Mouse (Mus musculus) MEL (cell line): Measurements from ENCODE around the gene Ankrd35. TPM values are rescaled to one million over a fixed set of nuclear protein-coding genes. Genes with fewer than 3 reads are reported as not detected.

Source experiments
- DNase-seq: peaks from one replicate; pipeline ENCODE4 v3.0.0; 2011; ENCODE audit warnings: low read depth, low spot score
- H3K27ac ChIP-seq: 2 replicates; pipeline ENCODE4 v1.5.1; 2012; ENCODE audit warnings: low read depth, mild to moderate bottlenecking, control low read depth, low read length, moderate library complexity; ENCODE audit not compliant: control insufficient read depth
- H3K27me3 ChIP-seq, 2 experiments: fragments of 150-350 bp in 1 of 2; sonication (generic) in 1 of 2; 2 replicates each; pipeline ENCODE4 v1.6.1; 2012; ENCODE audit warnings: low read length in 2 of 2, mild to moderate bottlenecking in 2 of 2, improper control_type of control experiment in 1 of 2, moderate library complexity in 1 of 2; ENCODE audit not compliant: insufficient read depth in 2 of 2, control insufficient read depth in 1 of 2
- H3K36me3 ChIP-seq, 2 experiments: 2 replicates each; pipeline ENCODE4 v1.6.1; 2012 to 2014; ENCODE audit warnings: low read length in 2 of 2, improper control_type of control experiment in 1 of 2, inconsistent platforms in 1 of 2, mild to moderate bottlenecking in 1 of 2; ENCODE audit not compliant: insufficient read depth in 2 of 2, control insufficient read depth in 1 of 2
- H3K4me1 ChIP-seq, 2 experiments: fragments of 150-350 bp in 1 of 2; sonication (generic) in 1 of 2; 2 replicates each; pipeline ENCODE4 v1.6.1; 2012; ENCODE audit warnings: low read length in 2 of 2, improper control_type of control experiment in 1 of 2, mild to moderate bottlenecking in 1 of 2; ENCODE audit not compliant: insufficient read depth in 2 of 2, control insufficient read depth in 1 of 2
- H3K4me3 ChIP-seq, 2 experiments: fragments of 150-350 bp in 1 of 2; sonication (generic) in 1 of 2; 2 replicates each; pipeline ENCODE4 v1.5.1; 2012; ENCODE audit warnings: low read depth in 2 of 2, low read length in 2 of 2, mild to moderate bottlenecking in 2 of 2, moderate library complexity in 2 of 2, control low read depth in 1 of 2, improper control_type of control experiment in 1 of 2; ENCODE audit not compliant: control insufficient read depth in 1 of 2, insufficient read depth in 1 of 2
- H3K79me2 ChIP-seq: 2 replicates; pipeline ENCODE4 v1.6.1; 2012; ENCODE audit warnings: mild to moderate bottlenecking, low read length, moderate library complexity; ENCODE audit not compliant: control insufficient read depth, poor library complexity, insufficient read depth
- H3K9ac ChIP-seq: 2 replicates; pipeline ENCODE4 v1.6.1; 2012; ENCODE audit warnings: low read depth, mild to moderate bottlenecking, control low read depth, low read length, moderate library complexity; ENCODE audit not compliant: control insufficient read depth, poor library complexity, severe bottlenecking
- H3K9me3 ChIP-seq: fragments of 150-350 bp; sonication (generic); replicated peaks from 2 replicates; pipeline ENCODE4 v1.6.1; 2012; ENCODE audit warnings: mild to moderate bottlenecking, low read length, improper control_type of control experiment, moderate library complexity; ENCODE audit not compliant: insufficient read depth
- BHLHE40 ChIP-seq: IDR thresholded peaks from 2 replicates; pipeline ENCODE4 v1.6.1; 2012; ENCODE audit warnings: low read depth, mild to moderate bottlenecking, inconsistent platforms, low read length, improper control_type of control experiment, borderline replicate concordance
- CHD1 ChIP-seq: IDR thresholded peaks from 2 replicates; pipeline ENCODE4 v1.6.1; 2012; ENCODE audit warnings: low read depth, mild to moderate bottlenecking, inconsistent platforms, low read length, improper control_type of control experiment
- CHD2 ChIP-seq: IDR thresholded peaks from 2 replicates; pipeline ENCODE4 v1.6.1; 2011; ENCODE audit warnings: low read length, improper control_type of control experiment
- CTCF ChIP-seq, 3 experiments: IDR thresholded peaks in 2 of 3; conservative IDR thresholded peaks in 1 of 3; 2 replicates each; pipeline ENCODE4 v1.5.1; 2011 to 2012; ENCODE audit warnings: low read length in 3 of 3, low read depth in 2 of 3, mild to moderate bottlenecking in 2 of 3, improper control_type of control experiment in 1 of 3, inconsistent platforms in 1 of 3, mixed read lengths in 1 of 3, moderate library complexity in 1 of 3; ENCODE audit not compliant: control insufficient read depth in 1 of 3, insufficient read depth in 1 of 3, poor library complexity in 1 of 3, severe bottlenecking in 1 of 3
- E2F4 ChIP-seq: IDR thresholded peaks from 2 replicates; pipeline ENCODE4 v1.6.1; 2011; ENCODE audit warnings: low read depth, low read length, improper control_type of control experiment, borderline replicate concordance
- ELF1 ChIP-seq: IDR thresholded peaks from 2 replicates; pipeline ENCODE4 v1.6.1; 2014; ENCODE audit warnings: low read depth, mild to moderate bottlenecking, inconsistent platforms, low read length, improper control_type of control experiment, moderate library complexity
- EP300 ChIP-seq, 2 experiments: IDR thresholded peaks; 2 replicates each; pipeline ENCODE4 v1.6.1; 2011; ENCODE audit warnings: improper control_type of control experiment in 2 of 2, low read length in 2 of 2, low read depth in 1 of 2, mild to moderate bottlenecking in 1 of 2
- ETS1 ChIP-seq: IDR thresholded peaks from 2 replicates; pipeline ENCODE4 v1.6.1; 2012; ENCODE audit warnings: low read depth, mild to moderate bottlenecking, inconsistent platforms, low read length, improper control_type of control experiment, moderate library complexity
- GABPA ChIP-seq: IDR thresholded peaks from 2 replicates; pipeline ENCODE4 v1.6.1; 2012; ENCODE audit warnings: low read depth, mild to moderate bottlenecking, inconsistent platforms, low read length, improper control_type of control experiment, moderate library complexity
- GATA1 ChIP-seq: IDR thresholded peaks from 2 replicates; pipeline ENCODE4 v1.6.1; 2011; ENCODE audit warnings: low read depth, low read length, improper control_type of control experiment
- JUND ChIP-seq: IDR thresholded peaks from 2 replicates; pipeline ENCODE4 v1.6.1; 2011; ENCODE audit warnings: low read depth, mild to moderate bottlenecking, improper control_type of control experiment, low read length
- KAT2A ChIP-seq: conservative IDR thresholded peaks from 2 replicates; pipeline ENCODE4 v1.6.1; 2012; ENCODE audit warnings: low read depth, low read length, improper control_type of control experiment, inconsistent platforms
- MAX ChIP-seq: IDR thresholded peaks from 2 replicates; pipeline ENCODE4 v1.6.1; 2011; ENCODE audit warnings: low read length, improper control_type of control experiment
- MAZ ChIP-seq: IDR thresholded peaks from 2 replicates; pipeline ENCODE4 v1.6.1; 2012; ENCODE audit warnings: low read depth, mild to moderate bottlenecking, inconsistent platforms, low read length, improper control_type of control experiment
- MXI1 ChIP-seq: IDR thresholded peaks from 2 replicates; pipeline ENCODE4 v1.6.1; 2011; ENCODE audit warnings: mild to moderate bottlenecking, low read depth, low read length, improper control_type of control experiment
- MYB ChIP-seq: IDR thresholded peaks from 2 replicates; pipeline ENCODE4 v1.6.1; 2011; ENCODE audit warnings: mild to moderate bottlenecking, low read depth, low read length, improper control_type of control experiment
- MYC ChIP-seq: IDR thresholded peaks from 2 replicates; pipeline ENCODE4 v1.6.1; 2011; ENCODE audit warnings: low read depth, mild to moderate bottlenecking, low read length, improper control_type of control experiment, moderate library complexity
- NELFE ChIP-seq: IDR thresholded peaks from 2 replicates; pipeline ENCODE4 v1.6.1; 2011; ENCODE audit warnings: low read depth, low read length, improper control_type of control experiment
- NRF1 ChIP-seq: IDR thresholded peaks from 2 replicates; pipeline ENCODE4 v1.6.1; 2014; ENCODE audit warnings: low read depth, mild to moderate bottlenecking, inconsistent platforms, low read length, improper control_type of control experiment, moderate library complexity; ENCODE audit not compliant: poor library complexity, insufficient read depth, severe bottlenecking
- POLR2A ChIP-seq, 2 experiments: IDR thresholded peaks; 2 replicates each; pipeline ENCODE4 v1.6.1; 2011 to 2012; ENCODE audit warnings: low read length in 2 of 2, mild to moderate bottlenecking in 2 of 2, control low read depth in 1 of 2, improper control_type of control experiment in 1 of 2, low read depth in 1 of 2, moderate library complexity in 1 of 2; ENCODE audit not compliant: control insufficient read depth in 1 of 2, insufficient read depth in 1 of 2, poor library complexity in 1 of 2
- POLR2AphosphoS2 ChIP-seq: IDR thresholded peaks from 2 replicates; pipeline ENCODE4 v1.6.1; 2011; ENCODE audit warnings: low read length, improper control_type of control experiment
- RAD21 ChIP-seq: IDR thresholded peaks from 2 replicates; pipeline ENCODE4 v1.6.1; 2011; ENCODE audit warnings: mild to moderate bottlenecking, low read depth, low read length, improper control_type of control experiment
- RCOR1 ChIP-seq: IDR thresholded peaks from 2 replicates; pipeline ENCODE4 v1.6.1; 2012; ENCODE audit warnings: low read depth, mild to moderate bottlenecking, inconsistent platforms, low read length, improper control_type of control experiment
- SIN3A ChIP-seq: IDR thresholded peaks from 2 replicates; pipeline ENCODE4 v1.6.1; 2012; ENCODE audit warnings: low read length, improper control_type of control experiment, inconsistent platforms
- TAL1 ChIP-seq: IDR thresholded peaks from 2 replicates; pipeline ENCODE4 v1.6.1; 2012; ENCODE audit warnings: mild to moderate bottlenecking, inconsistent platforms, low read length, moderate library complexity, mixed read lengths
- TBP ChIP-seq: IDR thresholded peaks from 2 replicates; pipeline ENCODE4 v1.8.0; 2011; ENCODE audit warnings: low read depth, low read length, improper control_type of control experiment
- USF2 ChIP-seq, 2 experiments: IDR thresholded peaks; 2 replicates each; pipeline ENCODE4 v1.6.1; 2011 to 2012; ENCODE audit warnings: improper control_type of control experiment in 2 of 2, low read length in 2 of 2, borderline replicate concordance in 1 of 2, inconsistent platforms in 1 of 2, low read depth in 1 of 2, mild to moderate bottlenecking in 1 of 2; ENCODE audit not compliant: insufficient read depth in 1 of 2
- ZC3H11A ChIP-seq: IDR thresholded peaks from 2 replicates; pipeline ENCODE4 v1.6.1; 2012; ENCODE audit warnings: low read depth, mild to moderate bottlenecking, inconsistent platforms, low read length, improper control_type of control experiment
- ZKSCAN1 ChIP-seq: IDR thresholded peaks from 2 replicates; pipeline ENCODE4 v1.6.1; 2012; ENCODE audit warnings: low read depth, mild to moderate bottlenecking, inconsistent platforms, low read length, improper control_type of control experiment, moderate library complexity
- ZMIZ1 ChIP-seq: IDR thresholded peaks from 2 replicates; pipeline ENCODE4 v1.6.1; 2012; ENCODE audit warnings: low read depth, mild to moderate bottlenecking, inconsistent platforms, low read length, improper control_type of control experiment, moderate library complexity
- ZNF384 ChIP-seq: IDR thresholded peaks from 2 replicates; pipeline ENCODE4 v1.6.1; 2012; ENCODE audit warnings: low read depth, mild to moderate bottlenecking, inconsistent platforms, low read length, improper control_type of control experiment
- polyA plus RNA-seq, 2 experiments: library from polyadenylated mRNA; stranded (reverse) in 1 of 2; unstranded in 1 of 2; fragments of >175 nt in 1 of 2; fragments of >200 nt in 1 of 2; gene quantifications; 2 replicates each; pipeline versions ENCODE4 v1.2.1 to v1.2.4; 2012; ENCODE audit warnings: low replicate concordance in 2 of 2, low read depth in 1 of 2; ENCODE audit not compliant: insufficient read length in 2 of 2, insufficient read depth in 1 of 2, missing spikeins in 1 of 2
- total RNA-seq: library from RNA; depleted of rRNA; stranded (reverse); fragments of 300-350 nt; gene quantifications from 2 replicates; pipeline ENCODE4 v1.2.3, GENCODE M21; 2012

Ankrd35 gene
- total and polyA plus RNA-seq, 3 experiments: 0.62 to 0.77 TPM; not detected in 1

DNA sequence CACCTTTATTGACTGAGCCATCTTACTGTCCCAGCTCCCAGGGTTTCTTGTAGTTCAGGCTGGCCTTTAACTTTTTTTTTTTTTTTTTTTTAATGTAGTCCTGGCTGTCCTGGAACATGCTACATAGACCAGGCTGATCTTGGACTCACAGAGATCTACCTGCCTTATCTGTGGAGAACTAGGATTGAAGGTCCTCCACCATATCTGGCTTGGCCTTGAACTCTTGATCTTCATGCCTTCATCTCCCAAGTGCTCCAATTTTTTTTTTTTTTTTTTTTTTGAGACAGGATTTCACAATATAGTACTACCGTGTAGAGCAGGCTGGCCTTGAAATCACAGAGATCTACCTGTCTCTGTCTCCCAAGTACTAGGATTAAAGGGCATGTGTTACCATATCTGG, 23.6 kb downstream of the Ankrd35 start:
- H3K9me3 ChIP-seq: no peaks in the 10 kb centered on the region
- peaks cover 0 to 20% of the 10 kb centered on the region in 2 experiments; a peak in 2 of 4 replicates for H3K36me3 ChIP-seq
- H3K79me2 ChIP-seq: peaks cover 3% of the 10 kb centered on the region; the same call in 1 of the 2 replicates
- TF ChIP-seq ZNF384 (peak; percentile 63), GABPA (no peak)
- H3K9ac ChIP-seq: no peak overlapping the region
- no peak for DNase-seq
- peaks cover 14 to 25% of the 10 kb centered on the region in 2 experiments for H3K4me1 ChIP-seq
- no peak overlapping the region for H3K27ac ChIP-seq
- no peak overlapping the region for H3K4me3 ChIP-seq
- H3K27me3 ChIP-seq: no peaks in the 10 kb centered on the region

GRCm38 (mm10) chr3:96696198-96696765, 26.4 kb downstream of the Ankrd35 start, which contains the start of gene Pias3:
Pias3 (plus strand) TSS chr3:96696384.
- H3K27me3 ChIP-seq: no peaks in the 10 kb centered on the region
- H3K36me3 ChIP-seq: peaks cover 0 to 13% of the 10 kb centered on the region in 2 experiments; a peak in 2 of 4 replicates
- peak within 1 kb of the TSS; percentile 62 to 88 for H3K4me3 ChIP-seq
- H3K4me1 ChIP-seq: peaks cover 5 to 13% of the 10 kb centered on the region in 2 experiments; a peak in 3 of 4 replicates
- peak within 1 kb of the TSS; percentile 73 for H3K27ac ChIP-seq
- no peaks in the 10 kb centered on the region for H3K9me3 ChIP-seq
- H3K79me2 ChIP-seq: peaks cover 3% of the 10 kb centered on the region; the same call in 1 of the 2 replicates
- DNase-seq: peak; percentile 96
- H3K9ac ChIP-seq: peak within 1 kb of the TSS; percentile 91
- peak; percentile 71 for TF ChIP-seq SIN3A
- peak; percentile 78 for TF ChIP-seq MAZ
- TF ChIP-seq ELF1: no peak
- TF ChIP-seq BHLHE40: no peak
- TF ChIP-seq MAX: peak; percentile 47; the same call in 1 of the 2 replicates
- TF ChIP-seq ETS1: no peak
- no peak for TF ChIP-seq USF2 (IDR thresholded peaks at IDR 0.05; ENCODE audit: borderline replicate concordance in 1 of 2, insufficient read depth in 1 of 2, low read depth in 1 of 2, low read length in 2 of 2)
- TF ChIP-seq ZKSCAN1: no peak
- TF ChIP-seq POLR2AphosphoS2: no peak
- no peak for TF ChIP-seq NRF1
- TF ChIP-seq JUND: no peak
- TF ChIP-seq TBP: peak; percentile 56; the same call in 1 of the 2 replicates
- TF ChIP-seq CTCF (IDR thresholded peaks at IDR 0.05 in 2 of 3, conservative IDR thresholded peaks at IDR 0.05 in 1 of 3; ENCODE audit: control insufficient read depth in 1 of 3, insufficient read depth in 1 of 3, low read depth in 2 of 3, low read length in 3 of 3, poor library complexity in 1 of 3, severe bottlenecking in 1 of 3): no peak
- TF ChIP-seq NELFE: no peak
- no peak for TF ChIP-seq MYC
- peak; percentile 75 for TF ChIP-seq MXI1
- TF ChIP-seq ZMIZ1: no peak
- TF ChIP-seq POLR2A (IDR thresholded peaks at IDR 0.05; ENCODE audit: control insufficient read depth in 1 of 2, insufficient read depth in 1 of 2, low read depth in 1 of 2, low read length in 2 of 2, poor library complexity in 1 of 2): peak; percentile 37 to 44; a peak in 2 of 4 replicates
- no peak for TF ChIP-seq RAD21
- TF ChIP-seq TAL1: no peak
- TF ChIP-seq ZC3H11A: no peak
- no peak; the same call in 1 of the 2 replicates for TF ChIP-seq KAT2A
- no peak for TF ChIP-seq EP300 (IDR thresholded peaks at IDR 0.05; ENCODE audit: low read depth in 1 of 2, low read length in 2 of 2)
- no peak for TF ChIP-seq GABPA
- no peak for TF ChIP-seq RCOR1
- peak; percentile 52; the same call in 1 of the 2 replicates for TF ChIP-seq E2F4
- TF ChIP-seq CHD2: no peak
- no peak for TF ChIP-seq MYB
- 0 out of 2 replicates have a peak, but pooled peaks have one; percentile 1 for TF ChIP-seq GATA1
- TF ChIP-seq CHD1: no peak
